Mouse (Mus musculus) hindbrain, embryonic 10.5 days (tissue): ENCODE data around the gene Dcps. TPM values are rescaled to one million over a fixed set of nuclear protein-coding genes. Genes with fewer than 3 reads are reported as not detected.
"Not testable (repeated sequence)": the region's sequence is repeated elsewhere in the genome, so short reads cannot be mapped to it uniquely, and the experiment has no call there.

Experiments used
- DNase-seq: peaks from one replicate; pipeline ENCODE4 v3.0.0-alpha.2; 2017; ENCODE audit warnings: low spot score
- H3K27ac ChIP-seq: fragments of 300-500 bp; sonication (generic); 2 replicates; pipeline ENCODE4 v1.5.1; 2016; ENCODE audit warnings: mild to moderate bottlenecking, moderate library complexity
- H3K27me3 ChIP-seq: fragments of 300-500 bp; sonication (generic); 2 replicates; pipeline ENCODE4 v1.6.1; 2016; ENCODE audit warnings: mild to moderate bottlenecking; ENCODE audit not compliant: poor library complexity, insufficient read depth, severe bottlenecking
- H3K36me3 ChIP-seq: fragments of 300-500 bp; sonication (generic); 2 replicates; pipeline ENCODE4 v1.6.1; 2016; ENCODE audit warnings: mild to moderate bottlenecking, moderate library complexity
- H3K4me1 ChIP-seq: fragments of 300-500 bp; sonication (generic); replicated peaks from 2 replicates; pipeline ENCODE4 v1.6.1; 2016; ENCODE audit warnings: mild to moderate bottlenecking
- H3K4me3 ChIP-seq: fragments of 300-500 bp; sonication (generic); 2 replicates; pipeline ENCODE4 v1.5.1; 2016; ENCODE audit warnings: mild to moderate bottlenecking, moderate library complexity
- H3K9me3 ChIP-seq: fragments of 300-500 bp; sonication (generic); 2 replicates; pipeline ENCODE4 v1.6.1; 2016; ENCODE audit warnings: mild to moderate bottlenecking, moderate library complexity
- WGBS: fragments of 180-500 bp; shearing (Covaris S2); methylation state at CpG from one replicate; pipeline ENCODE4 v1.1.7; 2016; 5-methylcytosine and 5-hydroxymethylcytosine counted together
- polyA plus RNA-seq: library from polyadenylated mRNA; unstranded; fragments of >200 nt; fragmentation: Nextera tagmentation; extraction: Ambion mirVana; gene quantifications from 2 replicates; pipeline ENCODE4 v1.2.1, GENCODE M21; 2016

The Dcps gene
- polyA plus RNA-seq, 1 experiment from 2014 or later: 101 TPM

DNA sequence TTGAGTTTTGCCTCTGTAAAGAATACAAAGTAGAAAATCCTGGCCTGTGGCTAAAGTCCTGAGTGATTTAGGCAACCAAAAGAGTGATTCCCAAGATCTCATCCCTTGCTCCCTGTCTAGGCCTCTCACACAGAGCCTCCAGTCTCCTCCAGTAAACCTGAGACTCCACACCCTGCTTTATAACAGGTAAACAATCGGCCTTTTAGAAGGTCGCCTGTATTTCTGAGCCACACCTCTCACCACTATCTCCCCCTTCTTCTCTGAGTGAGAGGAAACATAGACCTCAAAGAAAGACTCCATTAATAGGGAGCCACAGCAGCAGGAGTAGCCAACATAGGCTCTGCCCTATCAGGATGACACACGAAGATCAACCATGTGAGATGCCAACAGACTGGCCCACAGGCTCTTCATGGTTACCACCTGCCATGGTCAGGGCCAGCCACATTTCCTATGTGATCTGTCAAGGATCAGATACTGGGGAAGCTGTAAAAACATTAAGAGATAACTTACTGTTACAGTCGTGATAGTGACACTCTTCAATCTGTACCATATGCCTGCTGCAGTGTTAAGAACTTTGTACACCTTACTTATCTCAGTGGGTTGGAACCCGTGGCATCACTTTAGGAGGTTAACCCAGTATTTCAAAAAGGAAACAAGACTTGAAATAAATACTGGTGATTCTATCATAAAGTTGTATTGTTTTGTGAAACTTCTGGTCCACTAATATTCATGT is 11.6 kb downstream of the Dcps start:
- H3K27ac ChIP-seq: no peak overlapping the region
- peaks cover 19% of the 10 kb centered on the region for H3K36me3 ChIP-seq
- no peaks in the 10 kb centered on the region for H3K27me3 ChIP-seq

DNA sequence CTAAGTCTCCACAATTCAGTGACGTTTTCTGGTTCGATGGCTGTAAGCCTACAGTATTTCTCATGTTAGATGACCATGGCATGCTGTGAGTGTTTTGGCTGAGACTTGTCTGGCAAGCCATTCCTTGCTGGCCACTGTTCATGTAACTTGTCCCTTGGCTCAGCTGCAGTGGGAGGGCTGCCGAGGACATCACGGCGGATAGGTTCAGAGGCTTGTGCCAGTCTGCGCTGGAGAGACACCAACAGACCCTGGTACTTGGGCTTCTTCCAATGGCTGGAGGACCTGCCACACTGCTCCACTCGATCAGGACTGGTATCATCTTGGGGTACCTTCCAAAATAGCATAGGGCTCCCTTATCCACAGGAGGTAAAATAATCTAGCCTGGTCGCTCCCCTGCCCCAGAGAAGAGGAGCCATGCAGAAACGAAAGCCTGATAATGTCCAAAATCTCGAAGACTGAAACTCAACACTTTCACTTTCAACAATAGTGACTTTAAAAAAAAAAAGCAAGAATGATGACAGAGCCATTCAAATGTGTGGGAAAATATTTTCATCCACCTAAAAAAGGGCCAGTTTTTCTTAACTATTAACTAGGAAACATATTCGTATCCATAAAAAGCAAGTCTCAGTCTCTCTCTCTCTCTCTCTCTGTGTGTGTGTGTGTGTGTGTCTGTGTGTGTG is 12.7 kb downstream of the Dcps start:
- WGBS: 94% methylated on average over 11 of the region's 11 CpGs
- H3K36me3 ChIP-seq: peaks cover 13% of the 10 kb centered on the region; the same call in 1 of the 2 replicates
- H3K4me1 ChIP-seq: peaks cover 18% of the 10 kb centered on the region
- H3K4me3 ChIP-seq: no peak overlapping the region
- no peak overlapping the region for H3K27ac ChIP-seq
- no peak for DNase-seq
- H3K9me3 ChIP-seq: no peaks in the 10 kb centered on the region
- H3K27me3 ChIP-seq: no peaks in the 10 kb centered on the region

More for the DNA sequence above, 11.6 kb downstream of the Dcps start:
- 82% methylated on average over 5 of the region's 5 CpGs for WGBS
- H3K4me3 ChIP-seq: no peak overlapping the region
- no peaks in the 10 kb centered on the region for H3K9me3 ChIP-seq
- no peak for DNase-seq
- peaks cover 18% of the 10 kb centered on the region for H3K4me1 ChIP-seq

DNA sequence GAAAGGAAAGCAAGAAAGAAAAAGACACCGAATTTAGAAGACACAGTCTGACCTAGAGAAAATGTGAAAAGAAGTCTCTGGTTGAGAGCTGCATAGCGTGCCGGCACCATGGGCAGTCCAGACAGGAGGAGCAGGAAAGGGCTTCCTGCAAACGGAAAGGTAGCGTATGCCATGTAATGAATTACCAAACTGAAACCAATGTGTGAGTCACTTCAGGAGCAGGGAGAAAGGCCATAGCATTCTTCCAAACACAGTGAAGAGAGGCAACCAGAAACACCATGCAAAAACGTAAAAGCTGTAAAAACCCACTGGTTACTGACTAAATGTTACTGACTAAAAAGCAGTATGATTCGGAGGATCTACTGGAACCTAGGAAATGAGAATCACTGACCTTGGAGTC is 14.1 kb downstream of the Dcps start:
- Histone ChIP-seq H3K4me3 (no peak overlapping the region), H3K9me3 (no peaks in the 10 kb centered on the region), H3K27ac (no peak overlapping the region), H3K36me3 (peaks cover 18% of the 10 kb centered on the region), H3K27me3 (no peaks in the 10 kb centered on the region), H3K4me1 (peaks cover 6% of the 10 kb centered on the region)
- DNase-seq: no peak
- 91% methylated on average over 7 of the region's 7 CpGs for WGBS

DNA sequence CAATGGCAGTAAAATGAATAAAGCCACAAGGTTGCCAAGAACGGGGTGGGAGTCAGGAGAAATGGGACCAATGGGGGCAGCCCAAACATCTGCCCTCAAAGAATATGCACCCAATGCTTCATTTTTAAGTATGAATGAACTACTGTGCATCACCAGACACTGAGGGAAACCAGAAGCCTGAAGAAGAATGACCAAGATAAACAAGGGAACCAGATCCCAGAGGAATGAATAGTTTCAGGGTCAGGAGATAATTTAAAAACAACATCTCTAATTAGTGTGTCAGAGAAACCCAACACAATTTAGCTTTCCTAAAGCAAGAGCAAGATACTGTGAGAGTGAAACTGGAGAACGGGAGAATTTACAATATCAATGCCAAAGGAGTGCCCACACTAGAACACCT is 15.2 kb downstream of the Dcps start:
- Histone ChIP-seq H3K4me3 (no peak overlapping the region), H3K9me3 (no peaks in the 10 kb centered on the region), H3K27ac (no peak overlapping the region), H3K36me3 (peaks cover 20% of the 10 kb centered on the region), H3K27me3 (no peaks in the 10 kb centered on the region), H3K4me1 (peaks cover 2% of the 10 kb centered on the region; the same call in 1 of the 2 replicates)
- 83% methylated on average over 2 of the region's 2 CpGs for WGBS
- no peak for DNase-seq

DNA sequence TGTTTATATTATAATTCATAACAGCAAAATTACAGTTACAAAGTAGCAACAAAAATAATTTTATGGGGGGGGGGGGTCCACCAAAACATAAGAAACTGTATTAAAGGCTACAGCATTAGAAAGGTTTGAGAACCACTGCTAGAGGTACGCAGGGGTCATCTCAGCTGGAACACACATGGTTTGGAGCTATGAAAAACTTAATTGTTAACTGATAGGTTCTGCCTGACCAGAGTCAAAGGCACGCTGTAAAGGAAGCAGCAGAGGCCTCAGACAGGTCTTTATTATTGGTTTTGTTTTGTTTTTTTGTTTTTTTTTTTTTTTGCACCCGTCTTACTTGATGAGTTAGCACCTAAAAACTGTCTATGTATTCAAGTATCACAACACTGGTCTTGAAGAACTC is 17.4 kb downstream of the Dcps start:
- Histone ChIP-seq H3K9me3 (no peaks in the 10 kb centered on the region), H3K27me3 (no peaks in the 10 kb centered on the region), H3K4me1 (peaks cover 2% of the 10 kb centered on the region; the same call in 1 of the 2 replicates), H3K36me3 (peaks cover 12% of the 10 kb centered on the region), H3K27ac (no peak overlapping the region), H3K4me3 (no peak overlapping the region)
- WGBS: 84% methylated on average over 3 of the region's 3 CpGs
- DNase-seq: no peak

DNA sequence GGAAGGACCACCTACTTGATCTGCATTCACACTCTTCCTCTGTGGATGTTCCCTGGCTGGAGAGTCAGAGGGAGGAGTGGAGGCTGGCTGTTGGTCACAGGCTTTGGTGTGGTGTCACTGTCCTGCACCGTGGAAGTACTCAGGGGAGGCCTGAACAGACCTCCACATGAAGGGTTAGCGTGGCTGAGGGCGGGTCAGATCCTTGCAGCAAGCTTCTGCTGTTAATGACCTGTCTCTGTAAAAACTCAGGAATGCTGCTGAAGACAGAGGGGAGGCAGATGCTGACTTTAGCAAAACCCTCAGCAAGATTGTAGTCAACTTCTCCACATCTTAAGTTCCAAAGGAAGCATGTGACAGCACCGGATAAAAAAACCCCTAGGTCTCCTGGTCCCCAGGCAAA is 19.0 kb downstream of the Dcps start:
- Histone ChIP-seq H3K27me3 (no peaks in the 10 kb centered on the region), H3K4me1 (peaks cover 2% of the 10 kb centered on the region; the same call in 1 of the 2 replicates), H3K9me3 (no peaks in the 10 kb centered on the region), H3K4me3 (no peak overlapping the region), H3K36me3 (peaks cover 7% of the 10 kb centered on the region), H3K27ac (no peak overlapping the region)
- 82% methylated on average over 4 of the region's 4 CpGs for WGBS
- no peak for DNase-seq

DNA sequence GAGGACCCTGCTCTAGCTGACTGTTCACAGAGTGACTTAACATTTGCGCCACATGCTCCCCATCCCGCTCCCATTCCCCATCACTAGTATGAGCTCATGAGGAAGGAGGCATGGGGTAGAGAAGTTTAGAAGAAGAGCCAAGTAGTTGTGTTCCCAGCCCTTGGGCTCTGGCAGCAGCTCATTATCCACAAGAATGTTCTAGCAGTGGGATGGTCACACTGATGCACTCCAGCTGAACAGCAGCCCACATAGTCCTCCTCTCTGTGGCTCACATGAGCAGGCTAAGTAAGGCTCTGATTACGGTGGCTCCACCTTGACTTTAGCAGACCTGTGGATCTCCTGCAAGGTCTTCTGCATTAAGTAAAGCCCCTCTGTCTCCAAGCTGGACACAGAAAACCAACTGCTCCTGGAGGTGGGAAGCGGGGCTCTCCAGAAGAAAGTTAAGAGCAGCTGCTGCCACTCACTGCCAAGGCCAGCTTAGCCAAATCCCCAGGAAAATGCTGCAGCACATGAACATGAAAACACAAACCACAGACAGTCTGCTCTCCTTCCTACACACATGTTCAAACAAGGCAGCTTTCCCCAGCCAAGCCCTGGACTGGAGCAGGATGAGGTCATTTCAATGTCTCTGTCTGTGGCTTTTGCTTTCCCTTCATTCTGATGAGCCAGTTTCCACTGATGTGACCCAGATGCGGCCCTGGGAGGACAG is 19.7 kb downstream of the Dcps start:
- H3K4me1 ChIP-seq: peaks cover 2% of the 10 kb centered on the region; the same call in 1 of the 2 replicates
- H3K4me3 ChIP-seq: no peak overlapping the region
- peaks cover 7% of the 10 kb centered on the region for H3K36me3 ChIP-seq
- DNase-seq: no peak
- WGBS: 95% methylated on average over 5 of the region's 5 CpGs
- no peak overlapping the region for H3K27ac ChIP-seq
- H3K27me3 ChIP-seq: no peaks in the 10 kb centered on the region
- H3K9me3 ChIP-seq: no peaks in the 10 kb centered on the region

DNA sequence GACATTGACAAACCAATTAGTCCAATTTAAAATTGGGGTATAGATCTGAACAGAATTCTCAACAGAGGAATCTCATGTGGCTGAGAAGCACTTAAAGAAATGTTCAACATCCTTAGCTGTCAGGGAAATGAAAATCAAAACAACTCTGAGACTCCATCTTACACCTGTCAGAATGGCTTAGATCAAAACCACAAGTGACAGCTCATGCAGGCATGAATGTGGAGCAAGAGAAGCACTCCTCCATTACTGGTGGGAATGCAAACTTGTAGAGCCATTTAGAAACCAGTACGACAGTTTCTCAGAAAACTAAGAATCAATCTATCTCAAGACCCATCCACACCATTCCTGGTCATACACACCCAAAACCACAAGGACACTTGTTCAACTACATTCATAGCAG is 22.9 kb downstream of the Dcps start:
- Histone ChIP-seq H3K9me3 (no peaks in the 10 kb centered on the region), H3K36me3 (peaks cover 7% of the 10 kb centered on the region), H3K27me3 (no peaks in the 10 kb centered on the region), H3K27ac (no peak overlapping the region), H3K4me1 (no peaks in the 10 kb centered on the region; the same call in 1 of the 2 replicates), H3K4me3 (no peak overlapping the region)
- DNase-seq: no peak
- 93% methylated on average over 1 of the region's 1 CpGs for WGBS

DNA sequence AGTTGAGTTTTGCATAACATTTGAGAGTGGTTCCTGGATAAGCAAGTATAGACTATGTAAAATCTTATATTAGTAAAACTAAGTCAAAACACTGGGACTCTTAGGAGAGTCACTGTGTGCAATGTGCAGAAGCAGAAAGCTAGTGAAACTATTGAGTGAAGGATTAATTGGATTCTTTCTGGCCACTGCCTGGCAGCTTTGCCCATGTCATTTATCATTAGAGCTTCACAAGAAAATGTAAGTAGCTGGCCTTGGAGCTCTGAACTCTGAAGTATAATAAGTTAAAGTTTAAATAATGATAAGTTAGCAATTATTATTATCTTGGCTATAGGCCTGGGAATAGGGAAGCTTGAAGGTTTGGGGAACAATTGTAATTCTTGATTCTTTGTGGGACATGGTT is 27.0 kb downstream of the Dcps start:
- not testable (repeated sequence) for DNase-seq, H3K27me3 ChIP-seq, H3K4me3 ChIP-seq, H3K36me3 ChIP-seq, H3K9me3 ChIP-seq, H3K4me1 ChIP-seq, H3K27ac ChIP-seq

DNA sequence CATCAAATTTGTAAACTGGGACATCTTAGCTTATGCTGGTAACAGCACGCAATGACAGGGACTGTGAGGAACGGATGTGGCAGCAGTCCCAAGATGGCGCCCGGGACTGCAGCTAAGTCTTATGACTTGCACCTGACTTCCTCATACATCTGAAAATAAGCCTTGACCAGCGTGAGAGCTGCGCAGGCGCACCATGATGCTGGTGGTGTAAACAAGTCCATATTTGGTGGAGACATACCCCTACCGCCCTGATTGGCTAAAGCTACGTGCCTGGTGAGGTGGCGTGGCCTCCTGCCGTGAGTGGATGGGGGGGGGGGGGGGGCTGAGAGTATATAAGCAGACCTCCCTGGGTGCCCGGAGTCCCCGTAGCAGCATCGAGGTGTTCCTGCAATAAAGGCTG is 28.6 kb downstream of the Dcps start:
- not testable (repeated sequence) for H3K27ac ChIP-seq, H3K36me3 ChIP-seq, DNase-seq, H3K4me3 ChIP-seq, H3K9me3 ChIP-seq, H3K27me3 ChIP-seq, H3K4me1 ChIP-seq
- 95% methylated on average over 14 of the region's 14 CpGs for WGBS

DNA sequence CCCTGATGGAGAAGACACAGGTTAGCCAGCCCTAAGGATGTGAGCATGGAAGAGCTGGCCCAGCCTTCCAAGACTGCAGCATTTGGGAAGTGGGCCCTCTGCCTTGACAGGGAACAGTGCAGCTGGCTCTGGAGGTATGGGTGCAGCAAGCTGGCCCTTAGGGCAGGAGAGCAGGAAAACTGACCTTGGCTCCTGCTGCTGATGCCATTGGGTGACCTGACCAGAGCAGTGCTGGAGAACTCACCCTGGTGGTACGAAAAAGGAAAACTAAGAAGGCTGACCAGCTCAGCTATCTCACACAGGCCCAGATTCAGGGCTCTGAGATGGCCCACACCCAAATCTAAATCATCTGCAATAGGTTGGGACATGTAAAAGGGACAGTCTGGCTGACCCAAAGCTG is 30.0 kb downstream of the Dcps start:
- no peak for DNase-seq

DNA sequence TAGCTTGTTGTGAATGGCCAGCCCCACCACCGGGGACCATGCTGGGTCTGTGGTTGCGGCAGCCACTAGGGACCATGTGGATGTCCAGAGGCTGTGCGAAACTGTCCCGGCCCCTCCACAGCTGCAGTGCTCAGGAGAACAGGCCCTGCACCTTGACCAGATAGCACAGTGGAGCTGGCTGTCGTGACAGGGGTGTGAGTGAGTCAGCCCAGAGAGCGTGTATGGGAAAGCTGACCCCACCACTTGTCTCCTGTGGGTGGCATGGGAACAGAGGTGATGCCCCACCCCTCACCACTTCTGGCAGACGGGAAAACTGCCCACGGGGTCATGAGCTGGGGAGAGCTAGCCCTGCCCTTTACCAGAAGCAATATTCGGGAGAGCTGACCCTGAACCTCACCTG is 30.7 kb downstream of the Dcps start:
- 0 out of 2 replicates have a peak, but pooled peaks cover 9% of the 10 kb centered on the region for H3K4me1 ChIP-seq
- no peak for DNase-seq
- H3K36me3 ChIP-seq: no peaks in the 10 kb centered on the region
- H3K9me3 ChIP-seq: no peaks in the 10 kb centered on the region
- WGBS: 88% methylated on average over 9 of the region's 9 CpGs
- no peak overlapping the region for H3K27ac ChIP-seq
- H3K4me3 ChIP-seq: no peak overlapping the region
- no peaks in the 10 kb centered on the region for H3K27me3 ChIP-seq

More for the DNA sequence above, 30.0 kb downstream of the Dcps start:
- no peak overlapping the region for H3K27ac ChIP-seq
- no peaks in the 10 kb centered on the region for H3K36me3 ChIP-seq
- WGBS: 76% methylated on average over 1 of the region's 1 CpGs
- no peak overlapping the region for H3K4me3 ChIP-seq
- no peaks in the 10 kb centered on the region for H3K27me3 ChIP-seq
- H3K9me3 ChIP-seq: no peaks in the 10 kb centered on the region
- 0 out of 2 replicates have a peak, but pooled peaks cover 9% of the 10 kb centered on the region for H3K4me1 ChIP-seq

DNA sequence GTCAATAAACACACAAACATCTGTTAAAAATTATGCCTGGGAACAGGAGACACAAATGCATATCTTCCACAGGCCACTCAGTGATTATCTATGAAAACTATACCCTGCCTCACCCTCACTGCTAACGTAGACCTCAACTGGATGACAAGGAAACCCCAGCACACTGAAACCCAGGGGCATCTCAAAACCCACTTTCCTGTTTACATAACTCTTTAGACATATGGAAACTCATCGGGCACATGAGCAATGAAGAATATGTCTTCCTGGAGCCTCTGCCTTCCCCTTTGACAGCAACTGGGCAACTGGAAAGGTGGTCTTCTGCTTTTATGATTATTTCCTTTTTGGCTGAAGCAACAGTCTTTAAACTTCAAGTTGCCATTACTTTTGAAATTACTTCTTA is 33.6 kb downstream of the Dcps start:
- Histone ChIP-seq H3K27me3 (no peaks in the 10 kb centered on the region), H3K27ac (no peak overlapping the region), H3K4me1 (0 out of 2 replicates have a peak, but pooled peaks cover 9% of the 10 kb centered on the region), H3K4me3 (no peak overlapping the region), H3K9me3 (no peaks in the 10 kb centered on the region), H3K36me3 (no peaks in the 10 kb centered on the region)
- no peak for DNase-seq
- WGBS: 85% methylated on average over 2 of the region's 2 CpGs
